Mouse (Mus musculus) natural killer cell, adult 2 months (primary cell): ENCODE measurements around the gene Ccn1.

Experiments
- DNase-seq, 2 experiments: peaks; one replicate each; pipeline ENCODE4 v3.0.0; 2022; ENCODE audit warnings: low spot score in 2 of 2

The Ccn1 gene

DNA sequence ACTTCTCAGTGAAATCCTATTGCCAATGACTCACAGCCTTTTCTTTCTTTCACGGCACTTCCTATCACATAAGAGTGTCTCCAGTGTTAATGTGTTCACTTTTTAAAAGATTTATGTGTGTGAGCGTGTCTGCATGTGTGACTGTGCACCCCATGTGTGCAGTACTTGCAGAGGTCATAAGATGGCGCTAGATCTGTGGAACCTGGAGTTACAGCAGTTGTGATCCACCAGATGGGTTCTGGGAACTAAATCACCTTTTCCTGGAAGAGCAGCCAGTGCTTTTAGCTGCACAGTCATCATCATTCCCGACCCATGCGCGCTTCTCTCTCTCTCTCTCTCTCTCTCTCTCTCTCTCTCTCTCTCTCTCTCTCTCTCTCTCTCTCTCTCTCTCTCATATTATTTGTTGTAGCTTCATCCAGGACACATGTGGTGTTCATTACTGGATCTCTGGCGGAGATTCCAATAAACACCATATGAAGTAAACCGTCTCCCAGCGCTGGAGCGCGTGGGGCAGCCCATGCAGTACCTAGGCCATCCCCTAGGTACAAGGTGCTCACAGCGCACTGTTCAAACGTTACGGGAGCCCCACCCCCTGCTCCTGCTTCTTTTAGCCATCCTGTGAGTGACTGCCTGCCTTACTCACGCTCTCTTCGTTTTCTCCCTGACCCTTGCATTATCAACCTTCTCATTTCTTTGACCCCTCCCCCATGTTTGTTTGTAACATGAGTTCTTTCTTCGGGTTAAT is 30.0 kb downstream of the Ccn1 start:
- DNase-seq: no peak

DNA sequence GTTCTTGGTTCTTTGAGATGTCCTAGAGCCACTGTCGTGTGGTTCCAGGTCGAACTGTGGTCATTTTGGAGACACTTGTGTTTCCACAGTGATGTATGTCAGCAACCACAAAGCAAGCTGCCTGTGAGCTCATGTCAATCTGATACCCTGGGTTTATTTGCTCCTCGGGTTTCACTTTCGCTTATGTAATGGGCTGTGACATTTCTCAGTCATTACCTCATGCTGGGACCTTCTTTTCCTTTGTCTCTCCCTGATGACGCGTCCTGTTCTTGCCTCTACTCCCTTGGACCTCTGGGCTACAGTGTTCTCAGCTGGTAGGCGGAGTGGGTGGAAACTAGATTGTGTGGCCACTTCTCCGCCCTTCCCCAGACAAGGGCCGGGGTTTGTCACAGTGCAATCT is 31.5 kb downstream of the Ccn1 start:
- peak; percentile 2 to 13 for DNase-seq

DNA sequence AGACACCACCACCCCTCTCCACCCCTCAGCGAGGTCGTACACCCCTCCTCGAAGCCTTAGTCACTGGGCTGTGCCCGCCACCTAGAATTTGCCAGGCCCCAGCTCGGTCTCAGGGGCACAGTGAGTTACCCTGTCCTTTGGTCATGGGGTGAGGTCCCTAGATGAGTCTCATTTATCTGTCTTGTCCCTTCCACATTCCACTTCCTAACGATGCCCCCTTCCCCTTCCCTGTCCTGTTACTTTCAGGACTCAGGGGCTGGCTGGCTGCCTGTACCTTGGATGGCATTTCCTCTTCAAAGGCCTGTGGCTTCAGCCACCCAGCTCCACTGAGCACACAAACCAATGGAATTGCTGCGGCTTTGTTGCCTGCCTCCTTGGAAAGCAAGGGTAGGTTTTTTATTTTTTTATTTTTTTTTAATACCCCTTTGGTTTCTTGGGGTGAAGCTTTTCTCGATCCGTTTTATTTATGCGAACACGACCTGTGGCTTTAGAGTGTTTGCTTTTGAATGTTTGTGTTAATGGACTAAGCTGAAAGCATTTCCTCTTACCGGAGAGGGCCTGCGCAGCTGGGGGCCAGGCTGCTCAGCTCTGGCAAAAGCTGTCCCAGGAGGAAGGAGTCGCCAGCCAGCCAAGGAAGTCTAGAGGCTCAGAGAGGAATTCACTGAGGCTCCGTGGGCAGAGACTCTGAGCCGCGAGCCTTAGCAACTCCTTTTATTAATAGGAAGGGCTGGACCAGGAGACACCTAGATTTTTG is 35.2 kb downstream of the Ccn1 start:
- DNase-seq: no peak

DNA sequence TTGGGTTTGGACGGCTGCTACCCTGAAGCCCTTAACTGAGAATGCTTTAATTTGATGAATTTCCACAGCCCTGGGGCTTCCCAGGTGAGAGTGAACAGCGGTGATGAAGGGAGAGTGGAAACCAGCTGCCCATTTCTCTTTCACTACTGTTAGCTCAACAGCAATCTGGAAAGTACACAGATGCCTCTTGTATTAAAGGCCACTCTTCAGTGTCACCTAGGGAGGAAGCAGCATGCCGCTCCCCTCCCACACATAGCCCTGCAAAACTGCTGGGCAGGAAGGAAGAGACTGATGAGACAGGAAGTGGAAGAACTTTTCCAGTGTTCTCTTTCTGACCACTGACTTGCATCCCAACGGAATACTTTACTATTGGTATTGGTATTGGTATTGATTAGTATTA is 36.5 kb downstream of the Ccn1 start:
- no peak for DNase-seq

DNA sequence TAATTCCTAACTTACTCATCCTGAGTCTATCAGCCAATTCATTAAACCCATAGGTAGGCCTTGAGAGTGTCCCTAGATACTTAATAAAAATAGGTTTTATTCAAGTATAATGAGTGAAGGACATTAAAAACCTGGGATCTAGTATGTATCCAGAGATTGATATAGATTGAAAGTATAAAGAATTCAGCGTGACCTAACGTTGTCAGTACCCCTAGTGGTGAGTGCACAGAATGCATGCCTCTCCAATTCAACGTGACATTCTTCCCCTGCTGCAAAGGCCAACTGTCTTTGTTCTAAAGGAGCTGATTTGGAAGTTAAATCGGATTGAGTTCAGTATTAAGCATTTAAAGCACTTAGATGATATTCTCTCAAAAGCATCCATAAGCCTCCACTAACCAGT is 37.1 kb downstream of the Ccn1 start:
- DNase-seq: no peak

DNA sequence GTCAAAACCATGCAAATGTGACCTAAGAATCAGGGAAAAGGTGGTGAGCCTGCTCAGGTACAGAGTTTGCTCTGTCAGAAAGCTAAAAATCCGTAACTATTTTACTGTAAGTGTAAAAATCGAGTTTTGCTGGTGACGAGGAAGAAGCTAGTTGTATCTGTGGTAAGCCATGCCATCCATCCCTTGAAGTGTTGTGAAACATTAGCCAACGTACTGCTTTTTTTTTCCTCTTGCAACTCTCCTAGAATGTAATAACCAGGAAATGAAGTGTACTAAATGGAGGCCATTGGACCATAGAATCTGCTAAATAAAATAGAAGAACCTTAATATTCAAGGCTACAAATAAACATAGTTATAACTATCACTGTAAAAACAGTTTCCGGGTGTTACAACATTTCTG is 41.5 kb downstream of the Ccn1 start:
- no peak for DNase-seq

DNA sequence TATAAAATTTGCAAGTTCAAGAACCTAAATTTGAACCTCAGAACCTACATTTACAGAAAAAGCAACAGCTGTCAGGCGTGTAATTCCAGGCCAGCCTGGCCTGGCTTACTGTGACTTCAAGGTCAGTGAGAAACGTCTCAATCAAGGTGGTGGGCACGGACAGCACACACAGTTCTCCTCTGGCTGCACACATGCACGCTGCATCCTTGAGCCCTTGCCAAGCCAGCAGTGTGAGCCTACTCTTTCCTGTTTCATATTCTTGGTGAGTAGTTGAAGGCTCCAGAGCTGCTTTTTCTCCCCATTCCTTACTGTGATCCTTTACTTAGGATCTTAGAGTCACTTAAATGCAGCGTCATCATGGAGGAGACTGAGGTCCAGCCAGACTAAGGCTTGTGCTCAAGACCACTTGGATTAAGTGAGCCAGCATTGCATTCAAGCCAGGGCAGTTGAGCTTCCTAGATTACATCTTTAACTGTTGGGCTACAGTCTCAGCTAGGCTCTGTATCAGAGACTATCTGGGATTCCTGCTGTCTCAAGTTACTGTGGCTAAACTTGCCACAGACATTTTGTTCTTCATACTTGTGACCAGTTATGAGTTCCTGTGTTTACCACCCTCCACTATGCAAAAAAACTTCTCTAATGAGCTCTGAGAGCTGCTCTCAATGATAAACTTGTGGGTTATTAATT is 44.2 kb downstream of the Ccn1 start:
- DNase-seq: no peak

DNA sequence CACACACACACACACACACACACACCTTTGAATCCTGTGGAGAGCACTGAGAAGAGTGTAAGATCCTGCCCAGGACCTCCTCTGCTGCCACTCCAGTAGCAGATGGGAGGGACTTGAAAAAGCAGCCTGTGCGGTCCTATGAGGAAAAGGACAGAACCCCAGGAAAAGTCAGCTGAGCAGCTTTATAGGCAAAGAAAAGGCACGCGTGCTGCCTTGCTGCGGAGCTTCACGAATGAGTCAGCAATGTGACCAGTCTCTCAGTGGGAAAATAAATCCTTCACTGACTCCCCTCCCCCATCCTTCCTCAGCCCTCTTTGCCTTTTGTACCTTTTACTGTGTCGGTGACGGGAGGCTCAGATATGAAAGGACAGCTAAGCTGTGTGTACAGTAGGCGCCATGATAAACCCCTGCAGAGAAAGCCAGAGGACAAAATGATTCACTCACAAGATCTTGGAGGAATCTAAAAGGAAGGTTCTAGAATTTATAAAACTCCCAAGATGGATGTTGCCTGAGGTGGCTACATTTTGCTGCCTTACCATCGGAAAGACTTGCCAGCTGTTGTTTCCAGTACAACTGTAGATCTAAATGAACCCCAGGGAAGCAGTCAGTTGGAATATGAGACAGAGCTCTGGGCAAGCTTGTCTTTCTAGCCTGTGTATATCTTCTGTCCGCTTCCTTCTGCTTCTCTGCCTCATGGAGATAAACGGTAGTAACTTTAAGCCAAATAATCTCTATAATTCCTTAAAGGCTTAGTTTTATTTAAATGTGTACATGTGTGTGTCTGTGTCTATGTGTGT is 47.2 kb downstream of the Ccn1 start:
- DNase-seq: no peak

DNA sequence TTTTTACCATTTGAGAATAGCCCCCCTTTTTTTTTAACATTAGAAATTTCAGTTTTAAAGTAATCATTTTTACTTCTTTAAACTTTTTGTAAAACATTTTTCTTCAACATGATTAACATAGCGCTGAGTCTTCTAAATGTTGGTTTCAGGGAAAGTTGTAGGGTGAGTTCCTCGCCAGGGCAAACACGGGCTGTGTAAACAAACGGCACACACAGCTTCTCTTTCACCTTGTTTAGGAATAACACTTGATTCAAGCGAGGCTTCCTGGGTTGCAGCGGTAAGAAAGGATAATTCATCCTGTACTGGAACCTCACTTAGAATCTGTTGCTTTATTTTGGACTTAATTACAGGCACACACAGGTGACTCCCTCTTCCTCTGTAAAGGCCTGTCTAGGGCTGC is 48.4 kb downstream of the Ccn1 start:
- no peak for DNase-seq

DNA sequence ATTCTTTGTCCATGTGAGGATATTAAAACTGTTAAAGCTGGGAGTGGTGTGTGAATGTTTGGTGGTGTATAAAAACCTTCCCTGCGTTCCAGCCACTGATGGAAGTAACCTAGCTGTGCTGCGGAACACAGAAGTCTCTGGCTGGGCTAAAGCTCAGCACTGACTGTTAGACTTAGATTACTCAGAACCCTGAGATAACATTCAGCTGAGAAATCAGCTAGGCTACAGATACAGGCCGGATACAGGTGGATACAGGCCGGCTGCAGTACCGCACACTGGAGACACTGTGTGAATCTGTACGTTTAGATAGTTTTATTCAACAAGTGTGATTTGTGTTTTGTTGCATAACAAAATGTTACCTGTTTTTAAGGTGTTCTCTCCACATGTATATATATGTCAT is 49.0 kb downstream of the Ccn1 start:
- DNase-seq: no peak

DNA sequence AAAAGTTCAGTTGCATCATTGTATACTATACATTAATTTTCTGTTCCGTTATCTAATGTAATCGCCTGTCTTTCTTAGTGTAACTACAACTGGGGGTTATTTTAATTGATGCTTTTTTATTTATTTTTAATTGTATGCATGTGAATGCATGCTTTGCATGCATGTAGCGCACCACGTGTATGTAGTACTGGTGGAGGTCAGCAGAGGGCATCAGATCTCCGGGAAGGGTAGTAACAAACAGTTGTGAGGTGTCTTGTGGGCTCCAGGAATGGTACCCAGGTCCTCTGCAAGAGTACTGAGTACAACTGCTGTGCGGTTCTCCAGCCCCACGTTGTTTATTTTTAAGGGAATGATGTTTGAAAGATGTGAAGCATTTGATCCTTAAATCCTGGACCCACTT is 50.7 kb downstream of the Ccn1 start:
- DNase-seq: no peak
